Mouse (Mus musculus): ENCODE data around the gene Accsl.

DNA sequence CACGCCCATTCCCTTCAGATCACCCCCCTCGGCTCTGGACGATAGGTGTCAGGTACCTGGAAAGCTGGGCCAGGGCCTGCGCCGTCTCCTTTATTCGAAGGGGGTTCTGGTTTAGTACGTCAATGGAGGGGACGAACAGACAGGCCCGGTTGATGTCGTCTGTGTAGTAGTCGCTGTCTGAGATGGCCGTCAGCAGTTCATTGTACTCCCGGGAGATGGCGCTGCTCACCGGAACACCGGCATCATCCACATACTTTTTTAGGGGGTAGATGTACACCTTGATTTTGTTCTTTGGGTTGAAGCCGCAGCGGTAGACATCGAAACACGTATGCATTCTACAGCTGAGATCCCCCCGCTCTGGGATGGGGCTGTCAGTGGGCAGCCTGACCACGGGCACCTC is 55.6 kb downstream of the Accsl start:
- TF ChIP-seq CTCF (IDR thresholded peaks at IDR 0.05; ENCODE audit: low read depth, low read length) (peak; percentile 61), EP300 (IDR thresholded peaks at IDR 0.05; ENCODE audit: insufficient read depth, low read depth, low read length) (no peak), POLR2A (IDR thresholded peaks at IDR 0.05; ENCODE audit: insufficient read depth, low read length) (no peak)

All from ES-Bruce4 (cell line).